Mouse (Mus musculus) midbrain, embryonic 10.5 days (tissue): ENCODE measurements around the gene Gm2000. TPM values are rescaled to one million over a fixed set of nuclear protein-coding genes. Genes with fewer than 3 reads are reported as not detected.

Experiments used
- DNase-seq: peaks from one replicate; pipeline ENCODE4 v3.0.0-alpha.2; 2017; ENCODE audit warnings: low spot score
- H3K27ac ChIP-seq: fragments of 300-500 bp; sonication (generic); replicated peaks from 2 replicates; pipeline ENCODE4 v1.5.1; 2016; ENCODE audit warnings: mild to moderate bottlenecking
- H3K27me3 ChIP-seq: fragments of 300-500 bp; sonication (generic); 2 replicates; pipeline ENCODE4 v1.6.1; 2016; ENCODE audit warnings: low read depth, mild to moderate bottlenecking; ENCODE audit not compliant: poor library complexity, severe bottlenecking
- H3K36me3 ChIP-seq: fragments of 300-500 bp; sonication (generic); 2 replicates; pipeline ENCODE4 v1.6.1; 2016; ENCODE audit warnings: mild to moderate bottlenecking, moderate library complexity
- H3K4me1 ChIP-seq: fragments of 300-500 bp; sonication (generic); 2 replicates; pipeline ENCODE4 v1.6.1; 2016
- H3K4me3 ChIP-seq: fragments of 300-500 bp; sonication (generic); 2 replicates; pipeline ENCODE4 v1.5.1; 2016; ENCODE audit warnings: mild to moderate bottlenecking, moderate library complexity
- H3K9me3 ChIP-seq: fragments of 300-500 bp; sonication (generic); replicated peaks from 2 replicates; pipeline ENCODE4 v1.6.1; 2016; ENCODE audit warnings: mild to moderate bottlenecking
- WGBS: fragments of 180-500 bp; shearing (Covaris S2); methylation state at CpG from one replicate; pipeline ENCODE4 v1.1.7; 2016; 5-methylcytosine and 5-hydroxymethylcytosine counted together
- polyA plus RNA-seq: library from polyadenylated mRNA; unstranded; fragments of >200 nt; fragmentation: Nextera tagmentation; extraction: Ambion mirVana; gene quantifications from 2 replicates; pipeline ENCODE4 v1.2.1, GENCODE M21; 2016

Gene Gm2000
- polyA plus RNA-seq, 1 experiment from 2014 or later: 885 TPM

GRCm38 (mm10) chr1:156403251-156403650, 37.4 kb downstream of the Gm2000 start:
- H3K36me3 ChIP-seq: no peaks in the 10 kb centered on the region
- H3K27me3 ChIP-seq: no peaks in the 10 kb centered on the region
- H3K27ac ChIP-seq: no peak overlapping the region
- no peaks in the 10 kb centered on the region for H3K4me1 ChIP-seq
- H3K9me3 ChIP-seq: no peaks in the 10 kb centered on the region
- WGBS: 35% methylated on average over 10 of the region's 10 CpGs
- no peak for DNase-seq
- H3K4me3 ChIP-seq: no peak overlapping the region

GRCm38 (mm10) chr1:156408004-156408403, 42.2 kb downstream of the Gm2000 start:
- no peak overlapping the region for H3K27ac ChIP-seq
- WGBS: 83% methylated on average over 3 of the region's 3 CpGs
- H3K4me1 ChIP-seq: no peaks in the 10 kb centered on the region

GRCm38 (mm10) chr1:156408521-156408920, 42.7 kb downstream of the Gm2000 start:
- Histone ChIP-seq H3K4me1 (no peaks in the 10 kb centered on the region), H3K9me3 (no peaks in the 10 kb centered on the region), H3K36me3 (no peaks in the 10 kb centered on the region), H3K4me3 (no peak overlapping the region), H3K27ac (no peak overlapping the region), H3K27me3 (no peaks in the 10 kb centered on the region)
- no peak for DNase-seq
- WGBS: 74% methylated on average over 4 of the region's 4 CpGs

More at GRCm38 (mm10) chr1:156408004-156408403, 42.2 kb downstream of the Gm2000 start:
- H3K9me3 ChIP-seq: no peaks in the 10 kb centered on the region
- DNase-seq: no peak
- no peaks in the 10 kb centered on the region for H3K27me3 ChIP-seq
- no peaks in the 10 kb centered on the region for H3K36me3 ChIP-seq
- H3K4me3 ChIP-seq: no peak overlapping the region

Other genes starting within 250 kb of the Gm2000 start
- gene Fam163a, start 161.0 kb upstream of the Gm2000 start, polyA plus RNA-seq: 4.5 and 7.2 TPM in 2 replicates
- 0.21 TPM in 1 of 2 replicates, not detected in the other for gene Tdrd5, start 62.4 kb upstream of the Gm2000 start, polyA plus RNA-seq
- 0.04 TPM in 1 of 2 replicates, not detected in the other for gene Nphs2, start 55.3 kb upstream of the Gm2000 start, polyA plus RNA-seq
- gene Axdnd1, start 55.1 kb downstream of the Gm2000 start, polyA plus RNA-seq: 0.09 and 0.12 TPM in 2 replicates
- 26.3 and 29.4 TPM in 2 replicates for gene Soat1, start 108.3 kb downstream of the Gm2000 start, polyA plus RNA-seq
- 0.35 TPM in 2 replicates for gene Gm10031, start 158.0 kb downstream of the Gm2000 start, polyA plus RNA-seq
- 4.7 and 5.3 TPM in 2 replicates for gene Abl2, start 192.7 kb downstream of the Gm2000 start, polyA plus RNA-seq